Comparison of ENCODE assay signal across 9 mouse cellular contexts in the genomic region with DNA sequence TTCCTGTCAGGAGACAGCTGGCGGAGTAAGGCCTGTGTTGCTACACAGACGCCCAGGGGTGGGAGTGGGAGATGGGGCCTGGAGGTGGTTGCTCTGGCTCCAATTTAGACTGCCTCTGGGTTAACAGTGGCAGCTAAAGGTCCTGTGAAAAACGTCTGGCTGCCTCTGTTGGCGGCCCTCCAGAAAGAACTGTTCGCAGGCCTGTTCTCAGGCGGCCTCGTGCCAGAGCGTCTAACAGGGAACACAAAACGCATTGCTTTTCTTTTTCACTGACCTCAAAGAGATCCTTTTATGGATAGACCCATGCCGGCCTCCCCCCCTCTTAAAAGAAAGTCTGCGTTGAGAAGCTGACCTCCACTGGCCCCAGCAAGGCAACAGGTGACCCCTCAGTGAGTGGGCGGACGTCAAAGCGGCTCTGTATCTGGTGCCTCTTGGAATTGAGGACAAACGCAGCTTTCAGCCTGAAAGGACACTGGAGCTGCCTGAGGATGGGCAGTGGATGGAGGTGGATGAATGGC.
DNase-seq lines count a peak whose midpoint lies in the region; ATAC-seq and TF ChIP-seq lines count a peak whose summit lies in the region.
"Had no signal": no experiment of that assay in that cellular context is flagged by ENCODE, and none has a peak within 500 bp of the region (broad histone marks: within the 10 kb centered on the region; RNA-seq: fewer than 3 reads in every experiment).

No protein-coding gene starts in this region.

- H3K27me3 ChIP-seq in forebrain, postnatal 0 days (ENCODE audit: insufficient read depth, low read length): no peaks in the 10 kb centered on the region
- H3K27me3 ChIP-seq in heart, embryonic 16.5 days (ENCODE audit: control insufficient read depth, insufficient read depth, low read length): no peaks in the 10 kb centered on the region
- no peaks in the 10 kb centered on the region for H3K27me3 ChIP-seq in limb, embryonic 14.5 days (ENCODE audit: control insufficient read depth, insufficient read depth, low read length)

- peak; percentile 1 to 3 for DNase-seq in spleen, postnatal 36 days (ENCODE audit: low spot score in 2 of 2)
- no peak for DNase-seq in spleen, adult 12 weeks (ENCODE audit: low spot score)
- DNase-seq in forebrain, postnatal 0 days: peak; percentile 75
- peak; percentile 75 for DNase-seq in kidney, postnatal 10 days
- peak; percentile 82 for DNase-seq in limb, embryonic 14.5 days (ENCODE audit: low spot score)
- peak; percentile 20 for DNase-seq in right cerebral cortex, adult 18-20 months
- no peak for DNase-seq in spleen, adult 18-20 months

- H3K27ac ChIP-seq in forebrain, postnatal 0 days (ENCODE audit: low read depth, low read length): no peak overlapping the region
- H3K27ac ChIP-seq in heart, embryonic 16.5 days (ENCODE audit: low read length): peak overlapping the region; percentile 92
- no peak overlapping the region; the same call in 1 of the 2 replicates for H3K27ac ChIP-seq in limb, embryonic 14.5 days (replicated peaks; ENCODE audit: low read depth, low read length)

- no peaks in the 10 kb centered on the region for H3K9me3 ChIP-seq in forebrain, postnatal 0 days (ENCODE audit: low read length)
- H3K9me3 ChIP-seq in heart, embryonic 16.5 days (replicated peaks; ENCODE audit: control insufficient read depth, low read length): no peaks in the 10 kb centered on the region
- no peaks in the 10 kb centered on the region for H3K9me3 ChIP-seq in limb, embryonic 14.5 days (ENCODE audit: control insufficient read depth, low read length)

- WGBS in forebrain, postnatal 0 days: 19% methylated on average over 15 of the region's 15 CpGs
- WGBS in heart, embryonic 16.5 days: 22% methylated on average over 15 of the region's 15 CpGs
- WGBS in limb, embryonic 14.5 days: 25% methylated on average over 15 of the region's 15 CpGs

- peak; percentile 81 for ATAC-seq in forebrain, postnatal 0 days
- peak; percentile 93 for ATAC-seq in heart, embryonic 16.5 days (replicated peaks; ENCODE audit: extremely low read depth, insufficient read depth, low FRiP score)
- ATAC-seq in limb, embryonic 14.5 days (ENCODE audit: low FRiP score, low read depth): peak; percentile 72

- H3K4me2 ChIP-seq in forebrain, postnatal 0 days (ENCODE audit: low read depth): no peak overlapping the region
- H3K4me2 ChIP-seq in heart, embryonic 16.5 days (ENCODE audit: low read depth, low read length): peak overlapping the region; percentile 42
- H3K4me2 ChIP-seq in limb, embryonic 14.5 days (replicated peaks; ENCODE audit: low read depth, low read length, severe bottlenecking): no peak overlapping the region

- TF ChIP-seq CTCF in forebrain, postnatal 0 days (IDR thresholded peaks at IDR 0.05; ENCODE audit: low read depth): no peak

- peaks cover 8% of the 10 kb centered on the region; the same call in 1 of the 2 replicates for H3K4me1 ChIP-seq in forebrain, postnatal 0 days (ENCODE audit: insufficient read depth)
- H3K4me1 ChIP-seq in heart, embryonic 16.5 days (ENCODE audit: control insufficient read depth, insufficient read depth, low read length): peaks cover 15% of the 10 kb centered on the region
- peaks cover 24% of the 10 kb centered on the region for H3K4me1 ChIP-seq in limb, embryonic 14.5 days (ENCODE audit: control insufficient read depth, insufficient read depth, low read length)

- no peaks in the 10 kb centered on the region for H3K36me3 ChIP-seq in forebrain, postnatal 0 days (ENCODE audit: insufficient read depth)
- H3K36me3 ChIP-seq in heart, embryonic 16.5 days (ENCODE audit: control insufficient read depth, insufficient read depth): no peaks in the 10 kb centered on the region
- H3K36me3 ChIP-seq in limb, embryonic 14.5 days (ENCODE audit: control insufficient read depth, insufficient read depth, low read length): no peaks in the 10 kb centered on the region

- H3K4me3 ChIP-seq in forebrain, postnatal 0 days (ENCODE audit: low read depth, low read length): no peak overlapping the region
- H3K4me3 ChIP-seq in heart, embryonic 16.5 days (ENCODE audit: low read length): peak overlapping the region; percentile 5; the same call in 1 of the 2 replicates
- H3K4me3 ChIP-seq in limb, embryonic 14.5 days (replicated peaks; ENCODE audit: low read length): no peak overlapping the region
- H3K4me3 ChIP-seq: erythroblast, embryonic 14.5 days had no signal

- no peak overlapping the region for H3K9ac ChIP-seq in forebrain, postnatal 0 days
- H3K9ac ChIP-seq in heart, embryonic 16.5 days (ENCODE audit: low read length): peak overlapping the region; percentile 60
- H3K9ac ChIP-seq in limb, embryonic 14.5 days (ENCODE audit: low read depth, low read length, severe bottlenecking): no peak overlapping the region

- no peak for TF ChIP-seq POLR2A in limb, embryonic 14.5 days (IDR thresholded peaks at IDR 0.05; ENCODE audit: borderline replicate concordance, extremely low read depth, insufficient read depth, insufficient read length)

Comparison
In these comparisons a context has a peak if more than half of its experiments do, and no peak if none do; other contexts are left out.
1. DNase-seq: peak in spleen, postnatal 36 days (2 of 2), forebrain, postnatal 0 days (single experiment), kidney, postnatal 10 days (single experiment), limb, embryonic 14.5 days (single experiment) and right cerebral cortex, adult 18-20 months (single experiment); none in spleen, adult 12 weeks (single experiment) and spleen, adult 18-20 months (0 of 2).
2. Peak in every context shown above with its lines, with median percentiles within 50 percentile points of each other: ATAC-seq.